Mouse (Mus musculus) lung, postnatal 0 days (tissue): ENCODE measurements at regions not wholly inside any gene's neighbourhood (a gene's known extent, or its start where the extent isn't known, plus 50 kb on each side); places are given as distances from the start of the nearest gene placed in this dataset.

Experiments
- CTCF ChIP-seq: IDR thresholded peaks from 2 replicates; pipeline ENCODE4 v1.5.1; 2016; ENCODE audit warnings: antibody characterized with exemption, mild to moderate bottlenecking
- EP300 ChIP-seq: IDR thresholded peaks from 2 replicates; pipeline ENCODE4 v1.6.1; 2016; ENCODE audit warnings: antibody characterized with exemption, mild to moderate bottlenecking, control low read depth

- TF ChIP-seq EP300 (no peak), CTCF (no peak)
Measured at GRCm38 (mm10) chr1:142894145-142894544, 746.3 kb upstream of the B3galt2 start.
